Mouse (Mus musculus) heart, adult 2 months (tissue): Measurements from ENCODE around the gene Hoxb9.

Source experiments
- CTCF ChIP-seq: fragments of 200-600 bp; IDR thresholded peaks from 2 replicates; pipeline ENCODE4 v1.8.1; 2022; ENCODE audit warnings: antibody characterized with exemption, mild to moderate bottlenecking, moderate library complexity
- POLR2A ChIP-seq: fragments of 200-500 bp; IDR thresholded peaks from 2 replicates; pipeline ENCODE4 v1.6.1; 2011; ENCODE audit warnings: mild to moderate bottlenecking, low read depth, low read length, control low read depth; ENCODE audit not compliant: insufficient read depth

DNA sequence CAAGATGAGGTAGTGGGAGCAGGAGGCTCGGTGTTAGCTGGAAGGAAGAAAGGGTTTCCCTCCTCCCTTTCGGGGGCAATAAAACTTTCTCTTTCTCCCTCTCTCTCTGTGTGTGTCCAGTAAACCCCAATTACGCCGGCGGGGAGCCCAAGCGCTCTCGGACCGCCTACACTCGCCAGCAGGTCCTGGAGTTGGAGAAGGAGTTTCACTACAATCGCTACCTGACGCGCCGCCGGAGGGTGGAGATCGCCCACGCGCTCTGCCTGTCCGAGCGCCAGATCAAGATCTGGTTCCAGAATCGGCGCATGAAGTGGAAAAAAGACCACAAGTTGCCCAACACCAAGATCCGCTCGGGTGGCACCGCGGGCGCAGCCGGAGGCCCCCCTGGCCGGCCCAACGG, 48.7 kb downstream of the Hoxb9 start:
- TF ChIP-seq CTCF (no peak), POLR2A (no peak)
